Mouse (Mus musculus) left cerebral cortex, adult 2 months (tissue): ENCODE results near the gene Mzf1. TPM values are rescaled to one million over a fixed set of nuclear protein-coding genes. Genes with fewer than 3 reads are reported as not detected.

Source experiments
- DNase-seq, 2 experiments: peaks; one replicate each; pipeline ENCODE4 v3.0.0; 2021 to 2022; ENCODE audit warnings: low spot score in 2 of 2, mixed read lengths in 1 of 2; ENCODE audit errors: extremely low spot score in 1 of 2
- H3K27ac ChIP-seq: fragments of 200-600 bp; 2 replicates; pipeline ENCODE4 v1.8.1; 2022
- H3K4me3 ChIP-seq: fragments of 200-600 bp; 2 replicates; pipeline ENCODE4 v1.8.1; 2022
- CTCF ChIP-seq: fragments of 200-600 bp; IDR thresholded peaks from 2 replicates; pipeline ENCODE4 v1.8.1; 2022; ENCODE audit warnings: antibody characterized with exemption, mild to moderate bottlenecking, moderate library complexity
- intact Hi-C: fragments of 180-260 bp; cut with DNase I; formaldehyde crosslinking; loops from one replicate; pipeline ENCODE4 v1.15.1; 2025
- total RNA-seq, 2 experiments: library from RNA; stranded (reverse); gene quantifications; 2 replicates each; pipeline ENCODE4 v1.2.3; 2021

The Mzf1 gene
- total RNA-seq, 2 experiments from 2014 or later, result 10.2 to 10.6 TPM

DNA sequence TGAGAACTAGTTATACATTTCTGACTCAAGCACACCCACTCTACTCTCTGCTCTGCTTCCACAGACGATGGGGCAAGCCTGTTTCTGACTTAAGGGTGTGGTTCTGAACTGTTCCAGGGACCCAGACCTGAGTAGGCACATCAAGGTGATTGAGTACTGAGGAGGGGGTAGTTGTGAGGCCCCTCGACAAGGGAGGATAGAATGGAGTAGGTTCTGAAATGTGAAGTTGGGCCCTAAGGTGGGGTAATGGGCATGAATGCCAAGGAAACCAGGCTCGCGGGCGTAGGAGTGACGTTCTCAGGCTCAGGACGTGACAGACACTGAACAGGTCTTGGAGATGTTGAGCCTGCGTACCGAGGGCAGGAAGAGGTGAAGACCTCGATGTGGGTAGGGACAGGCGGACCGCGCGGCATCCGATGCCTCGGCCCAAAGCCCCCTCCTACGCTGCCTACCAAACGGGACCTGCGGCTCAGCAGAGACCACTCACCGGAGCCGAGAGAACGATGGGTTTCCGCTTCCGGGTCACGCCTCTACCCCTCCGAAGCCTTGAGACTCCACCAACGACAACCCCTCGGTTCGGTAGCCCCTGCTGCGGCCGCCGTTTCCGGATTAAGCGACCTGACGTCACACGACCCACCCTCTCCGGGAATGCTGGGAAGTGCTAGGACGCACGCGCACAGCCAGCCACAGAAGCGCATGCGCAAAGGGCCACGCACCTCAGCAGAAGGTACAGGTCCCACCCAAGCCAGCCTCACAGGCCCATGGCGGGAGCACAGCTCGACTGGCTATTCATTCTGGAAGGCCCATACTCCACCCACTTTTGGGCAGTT is 20.2 kb downstream of the Mzf1 start, which contains the start of gene Chmp2a:
Chmp2a (minus strand) TSS at position 660 of the 830 bp plus-strand sequence.
- TF ChIP-seq CTCF, result no peak
- H3K4me3 ChIP-seq, result peak within 1 kb of the TSS; percentile 50
- H3K27ac ChIP-seq, result peak within 1 kb of the TSS; percentile 83
- intact Hi-C loops, result loop anchor here (1.0 kb wide), 1 partner anchor 10 kb away; no protein-coding TSS in a partner anchor
- DNase-seq, result peak; percentile 98

DNA sequence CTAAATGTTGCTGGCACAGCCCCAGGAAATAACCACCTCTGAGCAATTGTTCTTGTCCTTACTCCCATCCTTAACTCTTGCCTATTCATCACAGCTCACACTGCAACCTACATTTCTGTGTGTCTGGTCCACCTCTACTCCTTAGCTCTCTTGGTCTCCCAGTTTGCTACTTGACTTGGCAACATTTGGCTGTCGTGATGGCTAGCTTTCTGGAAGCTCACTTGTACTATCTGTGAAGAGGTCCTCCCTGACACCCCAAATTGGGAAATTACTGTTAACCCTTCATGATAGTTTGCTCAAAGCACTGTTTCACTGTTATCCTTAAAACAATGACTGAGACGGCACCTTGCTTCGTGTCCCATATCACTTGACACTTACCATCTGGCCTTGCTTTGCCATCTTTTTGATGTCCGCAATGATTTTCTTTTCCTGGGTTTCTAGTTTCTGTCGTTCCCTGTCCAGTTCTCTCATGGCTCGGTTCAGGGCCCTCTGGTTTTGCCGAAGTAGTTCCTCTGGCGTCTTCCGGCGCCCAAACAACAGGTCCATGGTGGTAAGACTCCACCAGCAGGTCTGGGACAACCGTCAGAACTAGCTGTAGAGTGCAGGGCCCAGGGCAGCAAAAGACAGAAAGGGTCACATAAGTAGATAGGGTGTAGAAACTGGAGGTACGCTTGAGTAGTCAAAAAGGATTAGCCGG is 21.0 kb downstream of the Mzf1 start:
- no peak for TF ChIP-seq CTCF
- no peak for DNase-seq
- H3K4me3 ChIP-seq, result peak overlapping the region; percentile 50
- intact Hi-C loops, result loop anchor here (1.0 kb wide), 1 partner anchor 9 kb away; no protein-coding TSS in a partner anchor
- H3K27ac ChIP-seq, result peak overlapping the region; percentile 83

DNA sequence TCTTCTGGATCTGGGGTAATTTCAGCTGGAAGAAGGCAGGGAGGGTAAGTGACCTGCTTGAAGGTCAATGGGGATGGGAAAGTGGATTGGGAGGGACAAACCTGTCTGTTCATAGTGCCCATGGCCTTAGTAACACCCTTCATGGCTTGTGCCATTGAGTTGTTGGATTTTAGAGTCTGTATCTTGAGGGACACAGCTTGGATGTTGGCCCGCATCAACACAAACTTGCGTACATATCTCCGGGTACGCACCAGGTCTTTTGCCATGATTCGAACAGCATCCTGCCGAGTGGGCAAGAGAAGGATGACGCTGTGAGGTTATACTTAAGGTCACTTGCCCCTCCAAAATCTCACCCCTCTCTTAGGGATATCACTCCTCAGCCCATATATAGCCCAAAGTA is 22.0 kb downstream of the Mzf1 start:
- intact Hi-C loops, result no loop called here
- no peak overlapping the region for H3K27ac ChIP-seq
- no peak overlapping the region for H3K4me3 ChIP-seq

DNA sequence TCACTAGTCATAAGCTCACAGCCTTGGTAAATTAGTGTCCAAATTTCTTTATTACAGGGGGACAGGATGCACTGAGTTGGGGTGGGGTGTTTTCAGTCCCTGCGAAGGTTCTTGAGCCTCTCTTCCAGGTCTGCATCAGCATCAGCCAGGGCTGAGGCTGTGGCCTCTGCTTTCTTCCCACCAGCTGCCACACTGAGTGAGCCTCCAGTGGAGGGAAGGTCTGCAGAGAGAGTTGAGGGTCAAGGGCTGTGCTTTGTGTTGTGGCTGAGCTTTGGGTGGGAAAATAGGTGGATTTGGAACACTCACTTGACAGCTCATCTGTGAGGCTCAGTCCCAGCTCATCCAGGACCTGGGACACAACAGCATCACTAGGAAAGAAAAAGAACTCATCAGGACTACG is 22.6 kb downstream of the Mzf1 start:
- intact Hi-C loops, result no loop called here
- TF ChIP-seq CTCF, result no peak
- no peak for DNase-seq
- no peak overlapping the region for H3K27ac ChIP-seq
- H3K4me3 ChIP-seq, result no peak overlapping the region

More for the DNA sequence above, 22.0 kb downstream of the Mzf1 start:
- no peak for TF ChIP-seq CTCF
- DNase-seq, result no peak

DNA sequence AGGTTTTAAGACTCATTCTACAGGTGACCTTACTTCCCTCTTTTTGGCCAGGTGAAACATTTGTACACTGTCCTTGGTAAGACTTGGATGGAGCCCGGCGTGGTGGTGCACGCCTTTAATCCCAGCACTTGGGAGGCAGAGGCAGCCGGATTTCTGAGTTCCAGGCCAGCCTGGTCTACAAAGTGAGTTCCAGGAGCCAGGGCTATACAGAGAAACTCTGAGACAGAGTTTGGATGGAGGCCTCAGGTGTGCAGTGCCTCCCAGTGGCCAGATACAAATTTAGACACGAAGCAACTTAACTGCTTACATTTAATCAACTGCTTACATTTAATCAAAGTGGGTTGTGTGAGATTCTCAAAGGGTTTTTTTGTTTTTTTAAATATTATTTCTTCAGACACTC is 23.5 kb downstream of the Mzf1 start:
- H3K27ac ChIP-seq, result no peak overlapping the region
- H3K4me3 ChIP-seq, result no peak overlapping the region
- DNase-seq, result no peak
- intact Hi-C loops, result no loop called here
- TF ChIP-seq CTCF, result peak; percentile 56

DNA sequence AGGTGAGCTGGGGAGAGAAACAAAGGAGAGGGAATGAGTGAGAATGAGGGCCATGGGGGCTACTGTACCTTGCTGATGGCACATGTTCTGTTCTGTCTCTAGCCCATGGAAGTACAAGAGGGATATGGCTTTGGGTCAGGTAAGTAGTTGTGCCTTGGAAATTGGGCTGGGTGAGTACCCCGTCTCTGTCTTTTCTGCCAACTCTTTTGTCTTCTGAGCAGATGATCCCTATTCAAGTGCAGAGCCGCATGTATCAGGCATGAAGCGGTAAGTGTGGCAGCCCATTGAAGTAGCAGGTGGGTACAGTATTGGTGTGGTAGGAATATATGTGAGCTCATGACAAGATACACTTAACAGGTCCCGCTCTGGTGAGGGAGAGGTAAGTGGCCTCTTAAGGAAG is 25.6 kb downstream of the Mzf1 start:
- Histone ChIP-seq H3K4me3 (no peak overlapping the region), H3K27ac (no peak overlapping the region)
- no peak for DNase-seq
- intact Hi-C loops, result no loop called here
- no peak for TF ChIP-seq CTCF

DNA sequence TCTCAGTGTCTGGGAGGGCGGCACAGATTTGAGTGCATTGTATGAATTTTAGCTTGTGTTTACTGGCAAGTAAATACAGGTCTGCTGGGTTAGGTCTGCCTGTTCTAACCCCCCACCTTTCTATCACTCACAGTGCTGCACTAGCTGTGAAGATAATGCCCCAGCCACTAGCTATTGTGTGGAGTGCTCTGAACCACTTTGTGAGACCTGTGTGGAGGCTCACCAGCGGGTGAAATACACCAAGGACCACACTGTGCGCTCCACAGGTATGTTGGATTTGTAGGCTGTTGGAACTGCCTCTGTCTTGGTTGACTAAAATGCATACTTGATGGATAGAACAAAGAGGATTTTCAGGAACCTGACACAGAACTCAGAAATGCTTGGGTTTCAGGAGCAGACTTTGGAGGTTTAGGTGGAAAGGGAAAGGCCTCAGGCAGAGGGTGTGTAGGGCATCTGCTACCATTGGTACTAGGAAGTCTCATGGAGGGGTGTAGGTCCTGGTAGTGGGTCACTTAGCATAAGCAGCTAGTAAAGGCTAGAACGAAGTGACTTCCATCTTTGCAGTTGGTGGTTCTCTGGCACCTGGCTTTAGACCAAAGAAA is 29.0 kb downstream of the Mzf1 start:
- H3K4me3 ChIP-seq, result peak overlapping the region; percentile 77
- TF ChIP-seq CTCF, result no peak
- no peak for DNase-seq
- intact Hi-C loops, result loop anchor here (2.0 kb wide), 1 partner anchor 17 kb away; no protein-coding TSS in a partner anchor
- no peak overlapping the region; the same call in 1 of the 2 replicates for H3K27ac ChIP-seq

DNA sequence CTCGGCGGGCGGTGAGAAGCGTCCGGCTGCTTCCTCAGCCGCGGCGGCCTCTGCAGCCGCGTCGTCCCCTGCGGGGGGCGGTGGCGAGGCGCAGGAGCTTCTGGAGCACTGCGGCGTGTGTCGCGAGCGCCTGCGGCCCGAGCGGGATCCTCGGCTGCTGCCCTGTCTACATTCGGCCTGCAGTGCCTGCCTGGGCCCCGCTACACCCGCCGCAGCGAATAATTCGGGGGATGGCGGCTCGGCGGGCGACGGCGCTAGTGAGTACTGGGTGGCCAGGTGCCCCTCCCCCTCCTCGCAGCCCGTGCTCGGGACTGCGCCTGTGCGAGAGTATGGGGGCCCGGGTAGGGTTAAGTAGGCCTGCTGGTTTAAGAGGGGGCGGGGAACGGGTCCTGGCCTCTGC is 29.8 kb downstream of the Mzf1 start:
- intact Hi-C loops, result loop anchor here (1.0 to 5.0 kb wide), 4 partner anchors 9 to 48 kb away; partner anchors contain the start of genes Chmp2a, Ube2m and Zfp446
- TF ChIP-seq CTCF, result no peak; the same call in 1 of the 2 replicates
- Histone ChIP-seq H3K4me3 (peak overlapping the region; percentile 77), H3K27ac (peak overlapping the region; percentile 99)
- peak; percentile 85 to 86 for DNase-seq

DNA sequence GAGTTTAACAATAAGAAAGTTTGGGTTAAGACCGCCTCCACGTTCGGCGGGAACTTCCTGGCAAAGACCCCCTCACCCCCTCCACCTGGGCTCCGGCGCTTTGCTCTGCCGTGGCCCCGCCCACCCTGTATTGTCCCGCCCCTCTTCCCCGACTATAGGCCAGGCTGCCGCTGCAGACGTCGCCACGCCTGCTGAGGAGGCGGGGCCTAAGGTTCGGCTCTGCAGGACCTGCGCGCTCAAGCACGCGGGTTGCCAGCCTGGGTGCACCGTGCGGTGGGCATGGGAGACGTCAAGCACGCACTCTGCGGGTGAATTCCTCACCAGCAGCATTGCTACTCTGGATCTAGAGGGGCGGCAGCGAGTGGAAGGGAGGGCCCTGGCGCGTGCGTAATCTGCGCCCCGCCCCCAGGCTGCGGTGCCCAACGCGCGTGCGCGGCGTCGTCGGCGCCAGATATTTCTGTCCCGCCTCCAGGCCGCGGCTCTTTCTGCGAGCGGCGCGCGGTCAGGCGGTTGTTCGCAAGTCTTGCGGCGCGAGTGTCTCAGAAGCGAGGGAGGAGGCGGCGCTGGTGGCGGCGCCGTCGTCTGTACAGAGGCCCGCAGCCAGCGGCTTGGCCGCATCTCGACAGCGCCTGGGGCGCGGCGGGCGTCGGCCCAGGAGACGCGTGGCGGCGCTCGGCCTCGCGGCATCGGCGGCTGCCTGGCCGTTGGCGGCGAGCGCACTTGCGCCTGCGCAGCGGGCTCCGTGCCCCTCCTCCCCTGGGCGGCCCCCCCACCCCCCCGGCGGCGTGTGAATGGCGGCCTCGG is 30.4 kb downstream of the Mzf1 start:
- Histone ChIP-seq H3K4me3 (peak overlapping the region; percentile 77), H3K27ac (peak overlapping the region; percentile 99)
- intact Hi-C loops, result loop anchor here (1.0 to 5.0 kb wide), 4 partner anchors 10 to 47 kb away; partner anchors contain the start of genes Chmp2a, Ube2m and Zfp446
- DNase-seq, result peak; percentile 94 to 96
- TF ChIP-seq CTCF, result no peak; the same call in 1 of the 2 replicates

DNA sequence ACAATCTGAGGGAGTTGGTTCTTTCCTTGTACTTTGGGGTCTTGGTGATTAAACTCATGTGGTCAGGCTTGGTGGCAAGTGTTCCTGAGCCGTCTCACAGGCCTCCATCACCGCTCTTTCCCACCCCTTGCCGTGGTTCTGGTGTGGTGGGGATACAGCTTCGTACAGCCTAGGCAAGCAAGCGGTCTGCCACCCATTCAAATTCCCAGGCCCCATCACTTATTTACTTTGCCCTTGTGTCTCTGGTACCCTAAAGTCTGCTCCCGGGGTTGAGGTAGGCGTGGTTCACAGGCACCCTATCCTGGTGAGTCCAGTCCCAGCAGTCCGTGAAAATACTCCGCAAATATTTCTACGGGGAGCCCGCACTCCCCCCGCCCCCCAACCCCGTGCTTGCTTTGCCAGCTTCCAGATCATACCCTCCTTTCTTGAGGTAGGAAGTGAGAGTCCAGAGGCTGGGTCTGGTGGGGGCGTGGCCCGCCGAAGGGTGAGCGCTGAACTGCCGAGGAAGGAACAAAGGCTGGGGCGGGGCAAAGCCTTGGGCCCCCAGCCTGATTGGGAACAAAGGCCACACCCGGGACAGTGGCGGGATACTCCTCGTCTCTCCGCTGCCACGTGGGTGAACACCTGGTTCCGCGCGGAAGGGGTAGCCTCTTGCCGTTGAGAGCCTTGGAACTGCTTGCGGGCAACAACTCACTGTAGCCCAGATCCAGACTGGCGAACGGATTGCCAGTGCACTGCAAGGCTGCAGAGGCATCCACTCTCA is 31.6 kb downstream of the Mzf1 start:
- intact Hi-C loops, result loop anchor here (5.0 kb wide), 1 partner anchor 46 kb away; the partner anchor contains the start of gene Zfp446
- no peak for TF ChIP-seq CTCF

More for the DNA sequence above, 31.6 kb downstream of the Mzf1 start:
- peak overlapping the region; percentile 77 for H3K4me3 ChIP-seq
- no peak overlapping the region for H3K27ac ChIP-seq
- peak in 1 of 2 experiments; percentile 32 for DNase-seq
